Mouse (Mus musculus): ENCODE measurements around the gene Lamtor3.
A peak's percentile ranks its signal among the peaks of the same experiment; 100 is the strongest.
"Not testable (repeated sequence)": the region's sequence is repeated elsewhere in the genome, so short reads cannot be mapped to it uniquely, and the experiment has no call there.

The Lamtor3 gene

DNA sequence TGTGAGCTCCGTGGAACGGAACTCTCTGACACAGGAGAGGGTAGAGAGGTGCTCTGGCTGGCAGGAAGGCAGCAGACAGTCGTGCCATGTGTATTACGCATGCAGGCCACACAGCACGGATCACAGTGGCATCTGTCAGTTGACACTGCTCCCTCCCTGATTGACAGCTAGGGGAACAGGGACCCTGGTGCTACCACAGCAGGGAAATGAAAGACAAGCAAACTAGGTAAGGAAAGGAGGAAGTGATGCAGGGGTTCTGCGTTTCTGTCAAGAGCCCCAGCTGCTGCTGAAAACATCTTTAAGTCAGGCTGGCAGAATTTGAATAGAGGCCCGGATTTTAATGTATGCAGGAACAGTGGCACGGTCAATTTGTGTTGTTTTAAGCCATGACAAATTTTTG, 45.2 kb downstream of the Lamtor3 start:
- DNase-seq (ENCODE audit: low spot score), result no peak

DNA sequence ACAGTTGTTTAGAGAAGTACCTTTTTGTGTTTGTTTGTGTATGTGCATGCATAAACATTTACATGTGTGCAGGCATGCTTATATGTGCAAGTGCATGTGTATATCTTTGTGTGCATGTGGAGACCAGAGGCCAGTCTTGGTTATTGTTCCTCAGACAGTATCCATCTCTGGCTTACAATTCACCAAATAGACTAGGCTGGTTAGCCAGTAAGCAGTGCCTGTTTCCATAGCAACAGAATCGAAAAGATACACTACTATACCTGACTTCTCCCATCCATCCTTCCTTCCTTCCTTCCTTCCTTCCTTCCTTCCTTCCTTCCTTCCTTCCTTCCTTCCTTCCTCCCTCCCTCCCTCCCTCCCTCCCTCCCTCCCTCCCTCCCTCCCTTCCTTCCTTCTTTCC, 45.7 kb downstream of the Lamtor3 start:
- DNase-seq (ENCODE audit: low spot score), result not testable (repeated sequence)

DNA sequence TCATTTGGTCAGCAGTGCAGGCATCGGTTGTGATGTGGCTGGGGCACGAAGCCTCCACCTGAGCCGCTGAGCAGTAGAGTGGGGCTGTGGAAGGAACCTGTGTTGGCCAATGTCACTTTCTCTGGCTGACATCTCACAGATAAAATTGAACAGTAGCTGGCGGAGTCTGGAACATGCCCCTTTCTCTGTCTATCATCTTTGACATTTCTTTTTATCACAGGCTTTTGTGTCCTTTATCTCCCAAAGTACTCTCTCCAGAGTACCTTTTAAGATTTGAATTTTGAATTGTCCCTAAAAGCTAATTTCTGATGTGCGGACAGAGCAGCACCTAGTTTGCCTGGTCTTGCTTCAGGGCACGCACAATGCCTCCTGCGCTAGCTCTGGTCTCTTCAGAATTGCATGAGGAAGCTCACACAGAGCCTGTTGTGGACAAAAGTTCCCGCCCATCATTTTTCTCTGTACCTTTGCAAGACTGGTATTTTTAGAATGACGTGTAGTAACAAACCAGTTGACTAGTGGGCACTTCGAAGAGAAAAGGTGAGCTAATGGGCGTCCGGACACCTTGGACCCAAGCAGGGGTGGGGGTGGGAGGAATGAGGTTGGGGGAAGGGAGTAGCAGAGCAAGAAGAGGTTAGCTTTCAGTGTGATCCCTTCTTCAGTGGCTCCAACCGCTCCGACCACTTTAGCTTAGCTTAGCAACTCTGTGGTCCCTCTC, 50.0 kb downstream of the Lamtor3 start:
- no peak for DNase-seq (ENCODE audit: low spot score)

DNA sequence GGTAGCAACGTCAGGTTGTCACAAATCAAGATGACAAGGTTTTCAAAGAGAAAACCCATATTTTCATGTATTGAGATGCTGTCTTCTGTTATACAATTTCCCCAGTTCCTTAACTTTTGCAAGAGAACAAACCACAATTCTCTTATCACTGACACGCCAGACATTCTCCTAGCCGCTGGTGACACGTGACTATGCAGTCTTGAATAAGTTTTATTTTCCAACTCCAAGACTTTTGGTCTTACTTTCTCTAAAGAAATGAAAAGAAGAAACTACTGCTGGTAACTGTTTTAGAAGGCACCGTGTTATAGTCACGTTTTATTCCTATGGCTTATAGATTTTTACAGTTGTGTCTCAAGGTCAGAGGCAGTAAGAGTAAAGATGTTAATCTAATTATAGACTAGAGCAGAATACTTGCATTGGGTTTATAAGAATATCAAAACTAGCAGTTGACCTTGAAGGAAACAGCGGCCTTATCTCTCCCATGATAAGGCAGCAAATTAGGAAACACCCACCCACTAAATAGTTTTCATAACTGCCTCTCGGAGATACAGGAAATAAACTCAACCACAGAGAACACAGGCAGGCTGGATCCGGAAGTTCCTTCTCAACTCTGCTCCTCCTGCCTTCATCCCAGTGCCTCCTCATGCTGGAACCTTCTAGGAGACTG, 50.6 kb downstream of the Lamtor3 start:
- DNase-seq (ENCODE audit: low spot score), result no peak

DNA sequence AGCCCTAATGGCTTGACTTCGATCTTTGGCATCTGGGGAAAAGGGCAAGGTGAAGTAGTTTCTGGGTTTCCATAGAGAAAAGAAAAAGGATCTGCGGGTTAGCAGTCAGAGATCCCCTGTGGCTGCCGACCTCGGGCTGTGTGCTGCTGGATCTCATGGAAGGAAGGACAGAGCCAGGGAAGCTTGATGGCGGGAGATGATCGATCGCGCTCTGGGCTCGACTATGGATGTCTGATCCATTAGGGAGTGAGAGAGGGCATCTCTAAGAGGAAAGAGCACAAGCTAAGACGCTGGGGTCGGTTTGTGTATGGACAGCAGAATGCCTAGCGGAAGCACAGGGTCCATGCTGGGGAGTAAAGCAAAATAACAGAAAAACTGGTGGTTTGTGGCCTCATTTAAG, 51.6 kb downstream of the Lamtor3 start:
- DNase-seq (ENCODE audit: low spot score), result peak; percentile 69

DNA sequence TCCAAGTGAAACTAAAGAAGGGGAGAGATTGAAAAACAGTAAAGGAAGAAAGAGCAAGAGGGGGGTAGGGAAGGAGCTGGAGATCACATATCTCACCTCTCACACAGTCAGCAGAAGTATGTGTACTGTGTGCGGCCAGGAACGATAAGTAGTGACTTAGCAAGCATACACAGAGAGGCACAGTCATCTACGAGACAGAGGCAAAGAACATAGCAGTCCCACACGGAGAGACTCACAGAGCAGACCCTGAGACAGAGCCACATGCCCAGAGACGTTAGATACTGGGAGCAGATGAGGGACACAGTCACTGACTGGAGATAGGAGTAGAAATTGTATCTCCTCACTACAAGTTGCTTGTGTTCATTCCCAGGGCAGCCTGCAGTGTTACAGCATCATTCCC, 53.9 kb downstream of the Lamtor3 start:
- no peak for DNase-seq (ENCODE audit: low spot score)

DNA sequence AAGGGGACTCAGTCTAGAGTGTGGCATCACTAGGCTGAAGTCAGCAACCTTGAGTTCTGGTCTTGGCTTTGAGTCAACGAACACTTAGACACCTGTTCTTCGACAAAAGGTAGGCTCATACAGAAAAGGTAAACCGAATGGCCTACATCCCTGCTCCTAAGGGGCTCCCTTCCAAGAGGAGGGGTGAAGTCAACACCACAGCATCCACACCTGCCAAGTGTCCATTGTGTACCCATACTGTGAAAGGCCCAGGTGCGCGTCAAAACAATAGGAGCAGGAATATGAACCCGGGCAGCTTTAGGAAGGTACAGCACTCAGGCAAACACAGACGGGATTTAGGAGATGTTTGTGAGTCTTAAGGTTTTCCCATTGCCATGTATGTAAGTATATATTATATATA, 54.7 kb downstream of the Lamtor3 start:
- no peak for DNase-seq (ENCODE audit: low spot score)

DNA sequence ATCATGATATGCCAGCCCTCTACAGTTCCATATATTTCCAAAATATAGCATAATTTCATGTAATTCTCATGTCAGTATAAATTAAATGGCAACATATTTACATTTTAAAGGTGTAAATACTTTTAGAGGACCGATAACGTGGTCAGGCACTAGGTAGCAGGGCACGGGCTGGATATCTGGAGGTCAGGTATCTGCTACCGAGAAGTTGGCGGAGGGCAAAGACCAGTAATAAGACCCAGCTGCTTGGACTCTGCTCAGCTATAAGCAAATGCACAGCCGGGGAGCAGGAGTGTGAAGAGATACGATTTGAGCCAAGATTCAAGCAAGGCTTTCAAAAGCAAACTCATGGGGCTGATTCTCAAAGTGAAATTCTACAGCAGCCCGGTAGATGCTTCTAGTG, 56.0 kb downstream of the Lamtor3 start:
- no peak for DNase-seq (ENCODE audit: low spot score)

DNA sequence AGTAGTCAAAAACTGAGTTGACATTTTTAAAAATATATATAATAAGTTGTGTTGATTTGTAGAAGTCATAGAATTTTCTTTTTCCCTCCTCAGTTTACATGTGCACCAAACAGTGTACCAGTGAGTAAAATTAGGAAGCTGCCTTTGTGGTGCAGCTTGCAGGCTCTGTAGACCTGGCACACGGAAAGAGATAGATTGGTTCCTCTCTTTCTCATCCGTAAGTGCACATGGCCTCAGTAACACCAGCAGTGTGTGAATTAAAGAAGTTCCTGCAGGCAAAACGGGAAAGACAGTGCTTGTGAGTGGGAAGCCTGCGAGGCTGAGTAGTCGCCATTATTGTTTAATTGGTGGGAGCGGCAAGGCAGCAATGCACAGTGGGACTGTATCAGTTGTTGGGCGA, 57.1 kb downstream of the Lamtor3 start:
- DNase-seq (ENCODE audit: low spot score), result no peak

DNA sequence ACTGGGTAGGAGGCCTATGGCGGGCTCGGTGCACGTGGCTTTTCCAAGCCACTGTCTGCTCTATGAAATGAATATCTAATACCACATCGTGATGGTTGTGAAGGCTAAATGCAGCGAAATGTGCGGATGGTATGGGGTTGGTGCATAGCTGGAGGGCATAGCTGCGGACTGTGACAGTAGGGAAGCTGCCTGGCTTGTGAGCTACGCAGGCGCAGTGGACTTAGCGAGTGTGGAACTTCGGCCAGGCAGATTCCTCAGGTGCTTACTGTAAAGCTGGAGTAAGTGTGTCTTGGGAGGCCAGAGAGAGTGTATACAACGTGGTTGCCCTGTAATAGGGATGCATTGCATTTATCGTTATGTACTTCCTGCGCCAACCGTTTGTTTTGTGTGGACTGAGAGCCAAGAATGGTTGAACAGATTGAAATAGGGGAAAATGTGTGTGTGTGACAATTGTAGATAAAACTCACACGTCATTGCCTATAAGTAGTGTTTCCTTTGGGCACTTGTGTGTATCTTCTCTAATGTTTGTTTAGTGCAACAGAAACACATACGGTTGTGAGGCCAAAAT, 57.6 kb downstream of the Lamtor3 start:
- DNase-seq (ENCODE audit: low spot score), result no peak

DNA sequence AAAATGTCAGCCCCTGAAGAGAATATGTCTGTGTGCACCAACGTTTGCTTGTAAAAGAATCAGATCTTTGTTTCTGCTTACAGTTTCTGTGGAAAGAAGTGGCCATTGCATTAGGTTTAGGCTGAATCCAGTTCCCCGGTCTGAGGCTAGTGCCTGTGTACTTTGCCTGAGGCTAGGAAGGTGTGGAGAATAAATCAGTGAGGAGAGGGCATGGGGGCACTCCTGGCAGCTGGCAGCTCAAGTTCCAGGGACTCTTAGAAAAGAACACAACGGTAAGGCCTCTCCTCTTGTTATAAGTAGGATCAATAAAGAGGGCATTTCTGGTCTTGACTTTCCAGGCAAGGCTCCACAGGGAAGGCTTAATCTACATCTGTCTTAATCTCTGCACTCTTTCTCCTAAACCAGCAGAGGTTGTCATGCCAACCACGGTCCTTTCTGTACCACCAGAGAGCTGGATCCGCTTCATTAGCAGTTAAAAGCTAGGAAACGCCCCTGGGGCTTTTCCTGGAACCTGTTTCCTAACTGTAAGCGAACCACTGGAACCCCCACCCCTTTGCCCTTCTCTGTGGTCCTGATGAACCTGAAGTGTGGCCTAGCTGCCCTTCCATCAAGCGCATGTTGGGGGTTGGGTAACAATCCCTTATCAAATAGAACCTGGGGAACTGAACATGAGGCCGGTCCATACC, 58.8 kb downstream of the Lamtor3 start:
- DNase-seq (ENCODE audit: low spot score), result peak; percentile 68

DNA sequence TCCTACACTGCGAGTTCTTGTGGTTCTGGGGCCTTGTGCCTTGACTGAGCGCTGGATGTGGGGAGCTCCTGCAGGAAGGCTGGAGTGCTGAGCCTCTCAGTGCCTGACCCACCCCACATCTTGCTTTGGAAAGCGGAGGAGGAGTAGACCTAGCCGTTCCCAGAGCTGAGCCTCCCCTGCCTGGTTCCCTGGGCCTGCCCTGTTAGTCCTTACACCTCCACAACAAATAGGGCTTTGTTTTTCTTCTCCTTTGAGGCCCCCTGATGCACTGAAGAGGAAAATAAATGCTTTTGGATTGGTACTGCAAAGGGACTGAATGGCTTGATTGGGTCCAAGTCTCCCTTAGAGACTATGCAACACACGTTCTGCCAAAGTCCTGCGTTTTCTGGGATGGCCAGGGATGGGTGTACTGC, 59.3 kb downstream of the Lamtor3 start:
- no peak for DNase-seq (ENCODE audit: low spot score)

DNA sequence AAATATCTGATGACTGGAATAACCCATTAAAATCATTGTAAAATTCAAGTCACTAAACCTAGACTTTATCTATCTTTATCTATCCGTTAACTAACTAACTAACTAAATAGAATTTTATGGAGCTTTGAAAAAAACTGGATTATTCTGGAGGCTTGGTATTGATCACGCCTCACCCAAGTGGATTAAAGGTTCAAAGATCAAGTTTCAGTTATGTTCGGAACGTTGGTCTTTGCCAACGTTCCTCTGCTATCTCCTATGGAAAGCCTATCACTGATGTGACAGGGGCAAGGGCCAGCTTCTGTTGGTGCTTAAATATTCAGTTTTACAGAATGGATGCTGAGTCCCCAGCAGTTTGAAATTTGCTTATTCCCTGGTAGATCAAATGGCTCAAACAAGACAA, 59.9 kb downstream of the Lamtor3 start:
- no peak for DNase-seq (ENCODE audit: low spot score)

Measured in embryo, embryonic 10.5 days (tissue).